Mouse (Mus musculus) spleen, postnatal 14 days (tissue): ENCODE measurements around the gene Acvr2a.
"Not testable (repeated sequence)": the region's sequence is repeated elsewhere in the genome, so short reads cannot be mapped to it uniquely, and the experiment has no call there.

Experiments
- DNase-seq, 2 experiments: peaks; one replicate each; pipeline ENCODE4 v3.0.0; 2021 to 2022; ENCODE audit warnings: low spot score in 2 of 2

The Acvr2a gene

DNA sequence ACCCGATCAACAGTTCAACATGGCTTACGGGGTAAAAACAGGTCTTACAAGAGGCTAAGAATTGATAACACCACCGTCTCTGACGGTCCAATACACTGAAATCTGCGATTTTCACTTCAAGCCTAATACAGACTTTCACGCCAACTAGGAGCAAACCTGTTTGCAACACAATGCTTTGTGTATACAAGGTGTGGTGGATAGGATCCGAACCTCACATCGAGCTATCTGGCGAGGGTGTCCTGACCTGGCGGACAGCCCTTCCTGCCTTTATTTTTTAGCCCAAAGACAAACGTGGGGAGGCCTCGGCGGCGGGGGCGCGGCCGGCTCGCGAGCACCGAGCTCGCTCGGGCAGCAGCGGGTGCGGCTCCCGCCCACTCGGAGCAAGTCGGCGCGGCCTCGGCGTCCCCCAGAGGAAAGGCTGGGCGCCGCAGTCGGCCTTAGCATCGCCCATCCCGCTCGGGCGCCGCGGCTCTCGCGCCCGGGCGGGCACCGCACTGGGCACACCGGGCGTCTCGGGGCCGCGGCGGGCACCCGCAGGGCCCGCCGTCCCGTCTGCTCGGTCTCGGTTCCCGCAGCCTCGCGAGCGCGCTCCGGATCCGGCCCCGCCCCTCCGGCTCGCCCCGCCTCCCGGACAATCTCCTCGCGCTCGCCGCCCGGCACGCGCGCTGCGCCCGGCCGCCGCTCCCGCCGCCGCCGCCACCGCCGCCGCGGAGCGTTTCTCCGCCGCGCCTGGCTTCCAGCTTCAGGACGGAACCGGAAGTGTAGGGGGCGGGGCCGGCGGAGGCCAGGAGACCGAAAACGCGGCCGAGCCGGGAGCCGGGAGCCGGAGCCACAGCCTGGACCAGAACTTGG is at the start of gene Acvr2a:
Gene Acvr2a (plus strand): TSS at position 739 of the 852 bp plus-strand sequence.
- DNase-seq, result peak; percentile 56 to 61

DNA sequence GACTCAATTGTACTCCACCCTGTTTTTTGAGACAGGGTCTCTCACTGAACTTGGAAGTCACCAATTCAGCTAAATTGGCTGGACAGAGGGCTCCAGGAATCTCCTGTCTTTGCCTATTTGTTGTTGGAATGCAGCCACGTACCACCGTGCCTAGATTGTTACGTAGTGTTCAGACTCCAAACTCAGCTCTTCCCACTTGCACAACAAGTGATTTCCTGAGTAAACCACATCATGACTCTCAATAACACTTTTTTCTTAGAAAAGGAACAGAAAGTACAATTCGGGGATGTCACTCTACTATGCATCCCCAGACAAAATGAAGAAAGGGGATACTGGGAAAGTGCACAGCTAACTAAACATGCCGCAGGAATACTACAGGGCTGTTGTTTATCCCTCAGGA is 47.4 kb upstream of the Acvr2a start:
- no peak for DNase-seq

DNA sequence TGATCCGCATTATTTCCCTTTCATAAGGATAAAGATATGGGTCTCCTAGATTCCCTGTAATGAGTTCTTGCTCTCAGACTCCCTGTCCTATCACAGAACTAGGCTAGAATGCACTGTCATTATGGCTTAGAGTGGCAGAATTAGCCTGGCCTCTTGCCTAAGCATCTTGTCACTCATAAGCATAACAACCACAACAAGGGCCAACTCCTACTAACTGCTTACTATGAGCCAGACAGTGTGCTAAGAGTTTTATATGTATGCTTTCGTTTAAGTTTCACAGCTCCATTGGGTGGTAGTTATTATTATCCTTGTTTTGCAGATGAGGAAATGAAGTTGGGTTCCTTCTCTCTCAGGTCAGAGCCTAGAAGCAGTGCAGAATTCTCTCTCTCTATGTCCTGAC is 46.1 kb upstream of the Acvr2a start:
- DNase-seq, result no peak

DNA sequence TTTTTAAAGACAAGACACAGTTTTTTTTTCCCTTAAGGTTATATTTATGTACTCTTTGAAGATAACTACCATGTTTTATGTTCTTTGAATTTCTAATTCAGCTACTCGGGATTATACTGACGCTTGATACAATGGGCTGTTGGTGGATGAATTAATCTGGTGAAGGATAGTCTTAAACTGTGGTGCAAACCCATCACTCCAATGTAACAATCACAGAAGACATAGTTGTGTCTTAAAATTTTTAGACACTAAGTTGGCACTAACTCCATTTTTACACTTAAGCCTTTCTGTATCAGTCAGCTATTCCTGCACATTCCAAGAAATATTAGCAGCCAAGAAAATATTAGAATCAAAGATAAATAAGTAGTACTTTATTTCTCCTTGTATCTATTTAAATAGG is 45.7 kb upstream of the Acvr2a start:
- no peak for DNase-seq

DNA sequence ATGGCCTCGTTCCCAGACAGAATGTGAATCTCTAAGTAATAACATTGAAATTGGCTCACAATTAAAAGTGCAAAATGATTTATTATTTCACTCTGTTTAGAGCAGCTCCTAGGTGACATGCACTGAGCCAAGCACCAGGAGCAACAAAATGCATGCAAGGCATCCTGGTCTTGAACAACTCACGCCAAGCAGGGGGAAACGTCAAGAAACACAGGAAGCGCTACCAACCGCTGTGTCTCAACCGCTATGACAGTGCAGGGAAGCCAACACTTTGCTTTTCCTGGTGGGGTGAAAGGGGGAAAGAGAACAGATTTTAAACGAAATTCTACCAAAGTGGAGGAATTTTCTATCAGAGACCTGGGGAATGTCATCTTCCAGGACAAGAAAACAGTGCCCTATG is 43.8 kb upstream of the Acvr2a start:
- no peak for DNase-seq

DNA sequence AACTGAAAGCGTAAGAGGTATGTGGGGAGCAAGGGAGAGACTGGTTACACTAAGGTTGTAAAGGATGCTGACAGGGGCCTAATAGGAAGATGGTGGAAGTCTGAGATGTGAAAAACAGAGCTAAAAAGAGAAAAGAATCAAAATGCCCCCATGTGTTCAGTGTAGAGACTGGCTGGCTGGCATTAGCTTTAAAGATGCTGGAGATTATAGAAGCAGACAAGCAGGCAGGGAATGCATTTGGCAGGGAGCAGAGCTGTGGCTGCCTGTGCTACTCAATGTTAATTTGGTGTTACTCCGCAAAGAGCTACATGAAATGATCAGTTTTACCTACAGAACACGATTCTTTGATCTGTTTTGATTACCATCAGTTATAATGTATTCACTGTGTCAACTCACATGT is 43.3 kb upstream of the Acvr2a start:
- DNase-seq, result no peak

DNA sequence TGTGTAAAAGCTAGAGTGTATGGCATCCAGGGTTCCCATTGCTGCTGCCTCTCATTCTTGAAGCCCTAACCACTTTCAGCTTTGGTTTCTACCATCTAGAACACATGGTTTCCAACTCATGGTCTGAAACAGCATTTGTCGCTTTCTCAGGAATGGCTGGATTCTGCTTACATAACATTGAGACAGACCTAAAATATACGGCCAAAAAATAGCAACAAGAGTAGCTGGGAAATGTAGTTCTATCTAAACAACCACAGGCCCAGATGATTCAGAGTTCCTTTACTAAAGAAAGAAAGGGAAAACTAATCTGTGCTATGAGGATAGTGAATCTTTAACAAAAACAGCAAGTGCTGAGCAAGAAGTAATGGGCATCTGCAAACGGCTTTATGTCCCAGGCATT is 38.6 kb upstream of the Acvr2a start:
- no peak for DNase-seq

DNA sequence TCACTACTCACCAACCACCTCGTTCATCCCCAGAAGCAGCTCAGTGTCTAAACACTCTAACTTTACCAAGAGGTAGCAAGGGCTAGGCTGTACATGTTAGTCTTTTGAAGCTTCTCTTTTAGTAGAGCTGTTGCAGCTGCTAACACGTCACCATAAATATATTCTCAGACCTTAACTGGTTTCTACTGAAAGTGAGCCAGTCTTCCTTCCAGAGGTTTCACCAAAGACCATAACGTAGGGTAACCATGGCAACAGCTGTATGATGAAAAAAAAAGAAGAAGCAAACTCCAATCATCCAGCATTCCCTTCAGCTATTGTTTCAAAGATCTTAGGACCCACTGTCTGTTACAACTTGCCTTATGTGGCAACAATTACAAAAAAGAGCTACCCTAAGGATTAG is 25.0 kb upstream of the Acvr2a start:
- no peak for DNase-seq

DNA sequence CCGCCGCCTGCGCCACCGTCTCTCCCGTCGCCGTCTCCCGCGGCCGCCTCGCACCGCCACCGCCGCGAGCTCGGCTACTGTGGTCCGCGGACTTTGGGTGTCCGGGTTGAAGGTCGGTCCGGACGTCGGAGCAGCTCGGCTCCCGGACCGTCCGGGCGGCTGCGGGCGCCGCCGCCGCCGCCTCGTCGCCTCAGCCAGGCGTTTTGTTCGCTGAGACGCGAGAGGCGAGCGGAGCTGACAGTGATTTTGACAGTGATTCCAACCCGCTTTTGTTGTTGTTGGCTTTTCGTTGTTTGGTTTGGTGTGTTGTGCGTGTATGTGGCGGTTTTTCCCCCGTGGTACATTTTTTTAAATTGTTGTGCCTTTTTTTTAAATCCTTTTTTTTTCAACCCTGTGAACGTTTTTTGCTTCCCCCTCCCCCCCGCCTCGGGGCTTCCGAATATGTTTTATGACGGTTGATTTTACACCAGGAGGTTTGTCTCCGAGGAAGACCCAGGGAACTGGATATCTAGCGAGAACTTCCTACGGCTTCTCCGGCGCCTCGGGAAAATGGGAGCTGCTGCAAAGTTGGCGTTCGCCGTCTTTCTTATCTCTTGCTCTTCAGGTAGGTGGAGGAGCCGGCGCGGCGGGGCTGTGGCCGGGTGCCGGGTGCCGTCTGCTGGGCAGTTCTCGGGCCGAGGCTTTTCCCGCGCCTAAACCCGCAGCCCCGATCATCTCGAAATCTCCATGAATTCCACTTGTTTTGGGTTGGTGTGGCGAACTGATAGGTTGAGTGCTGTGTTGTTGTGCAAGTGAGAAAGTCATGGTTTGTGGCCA is 522 bp downstream of the Acvr2a start:
- DNase-seq, result peak in 1 of 2 experiments; percentile 7

DNA sequence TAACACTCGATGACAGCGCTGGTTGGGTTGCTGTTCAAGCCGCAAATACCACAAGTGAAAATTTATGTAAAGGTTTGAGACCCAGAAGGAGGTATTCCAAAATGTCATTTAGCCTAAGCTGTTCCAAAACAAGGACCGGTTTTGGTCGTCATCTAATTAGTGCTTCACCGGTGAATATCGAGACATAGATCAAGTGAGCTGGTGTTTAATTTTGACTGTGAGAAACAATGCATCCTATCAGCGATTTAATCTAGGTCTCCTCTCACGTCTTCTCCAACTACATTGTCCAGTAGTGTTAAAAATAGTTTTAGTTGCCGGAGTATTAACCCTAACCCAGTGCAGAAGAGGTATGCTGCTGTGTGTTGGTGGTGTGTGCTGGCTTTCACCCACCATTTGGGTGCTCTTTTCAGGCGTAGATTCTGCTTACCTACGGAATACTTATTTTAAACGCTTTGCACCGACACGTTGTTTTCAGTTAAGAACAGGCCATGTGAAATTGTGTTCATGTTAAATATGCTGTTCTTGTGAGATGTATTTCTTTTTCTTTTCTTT is 1.2 kb downstream of the Acvr2a start:
- DNase-seq, result no peak

DNA sequence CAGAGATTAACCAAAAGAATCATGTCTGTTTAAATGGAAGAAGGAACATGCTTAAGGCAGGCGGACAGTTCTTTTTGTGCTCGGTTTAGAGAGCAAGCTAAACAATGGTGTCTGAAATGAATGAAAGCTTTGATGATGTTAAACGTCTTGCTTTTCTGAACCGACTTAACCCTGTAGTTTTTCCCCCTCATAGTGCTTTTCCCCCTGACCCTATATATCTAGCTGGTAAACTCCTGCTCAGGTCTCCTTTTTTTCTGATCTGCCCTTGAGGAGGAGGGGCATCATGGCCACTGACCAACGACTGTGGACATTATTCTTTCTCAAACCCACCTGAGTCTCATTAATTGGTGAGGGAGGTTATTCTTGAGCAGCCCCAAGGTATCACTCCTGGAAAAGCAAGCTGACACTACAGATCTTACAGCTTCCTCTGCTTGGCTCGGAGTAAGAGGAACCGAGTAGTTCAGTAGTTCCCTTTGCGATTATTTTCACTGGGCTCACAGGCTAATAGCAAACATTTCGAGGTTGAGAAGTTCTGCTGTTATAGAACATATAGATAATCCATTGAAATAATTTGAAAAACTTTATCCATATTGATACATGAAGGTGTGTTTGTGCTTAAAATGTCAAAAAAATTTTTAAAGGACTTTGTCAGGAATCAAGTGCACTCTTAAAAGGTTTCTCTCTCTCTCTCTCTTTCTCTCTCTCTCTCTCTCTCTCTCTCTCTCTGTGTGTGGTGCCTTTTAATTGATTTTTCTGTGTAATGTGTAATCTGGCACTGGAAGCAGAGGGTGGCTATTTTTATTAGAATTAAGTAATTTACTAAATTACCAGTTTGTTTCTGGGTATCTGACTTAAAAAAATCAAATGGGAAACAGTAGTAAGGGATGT is 2.5 kb downstream of the Acvr2a start:
- no peak for DNase-seq

DNA sequence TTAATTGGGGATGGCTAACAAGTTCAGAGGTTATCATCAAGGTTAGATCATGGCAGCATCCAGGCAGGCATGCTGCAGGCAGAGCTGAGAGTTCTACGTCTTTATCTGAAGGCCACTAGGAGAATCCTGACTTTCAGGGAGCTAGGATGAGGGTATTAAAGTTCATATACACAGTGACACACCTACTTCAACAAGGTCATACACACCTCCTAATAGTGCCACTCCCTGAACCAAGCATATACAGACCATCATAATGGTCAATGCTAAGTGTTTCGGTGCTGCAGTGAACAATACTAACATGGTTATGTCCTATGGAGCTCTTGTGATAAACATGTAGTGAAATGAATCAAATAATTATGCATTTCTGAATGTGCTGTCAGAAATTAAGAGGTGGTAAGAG is 12.0 kb downstream of the Acvr2a start:
- DNase-seq, result no peak

DNA sequence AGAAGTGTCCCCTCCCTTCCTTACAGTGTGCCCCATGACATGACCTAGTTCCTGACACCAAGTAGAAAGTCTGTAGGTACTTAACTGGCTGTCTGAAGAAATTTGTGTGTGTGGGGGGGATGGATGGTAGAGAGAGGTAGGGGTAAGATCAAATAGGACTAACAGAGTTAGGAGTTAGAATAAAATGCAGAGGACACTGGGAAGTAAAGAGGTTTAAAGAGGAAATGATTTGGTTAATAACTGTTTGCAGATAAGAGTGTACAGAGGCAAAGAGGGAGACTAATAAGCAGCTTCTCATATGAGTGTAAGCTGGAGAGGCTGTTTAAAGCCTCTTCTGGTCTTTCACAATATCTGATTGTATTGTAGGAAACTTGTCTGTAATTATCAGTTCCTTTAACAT is 12.5 kb downstream of the Acvr2a start:
- DNase-seq, result no peak

DNA sequence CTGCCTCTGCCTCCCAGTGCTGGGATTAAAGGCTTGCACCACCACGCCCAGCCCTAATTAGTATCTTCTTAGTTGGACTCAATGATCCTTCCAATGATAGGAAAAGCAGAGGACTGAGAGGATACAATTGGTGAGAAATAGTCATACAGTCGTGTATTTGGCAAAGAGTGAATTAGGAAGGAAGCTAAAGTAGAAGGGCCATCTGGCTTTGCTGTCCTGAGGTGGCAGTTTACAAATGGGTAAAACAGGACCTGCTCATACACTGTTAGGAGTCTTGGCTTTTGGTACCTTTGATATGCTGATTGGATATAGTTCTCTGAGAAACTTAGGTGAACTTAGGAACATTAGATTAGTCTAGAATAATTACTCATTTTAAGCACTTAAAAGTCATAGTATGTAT is 16.6 kb downstream of the Acvr2a start:
- DNase-seq, result no peak

DNA sequence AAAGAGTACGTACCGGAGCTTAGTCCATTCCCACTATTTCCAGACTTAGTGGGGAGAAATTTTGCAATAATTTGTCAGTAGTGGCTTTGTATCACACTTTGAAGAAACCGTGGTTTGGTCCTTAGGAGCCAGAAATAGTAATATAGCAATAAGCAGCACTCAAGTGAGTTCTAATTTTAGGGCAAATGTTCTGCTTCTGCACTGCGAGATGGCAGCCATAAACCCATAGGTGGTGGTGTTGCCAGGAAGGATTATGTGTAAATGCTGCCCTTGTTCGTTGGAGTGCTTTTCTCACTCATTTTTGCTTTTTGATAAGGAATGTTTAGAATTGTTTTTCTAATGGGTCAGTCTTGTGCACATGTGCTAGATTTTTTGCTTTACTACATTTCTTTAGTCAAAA is 18.4 kb downstream of the Acvr2a start:
- no peak for DNase-seq

DNA sequence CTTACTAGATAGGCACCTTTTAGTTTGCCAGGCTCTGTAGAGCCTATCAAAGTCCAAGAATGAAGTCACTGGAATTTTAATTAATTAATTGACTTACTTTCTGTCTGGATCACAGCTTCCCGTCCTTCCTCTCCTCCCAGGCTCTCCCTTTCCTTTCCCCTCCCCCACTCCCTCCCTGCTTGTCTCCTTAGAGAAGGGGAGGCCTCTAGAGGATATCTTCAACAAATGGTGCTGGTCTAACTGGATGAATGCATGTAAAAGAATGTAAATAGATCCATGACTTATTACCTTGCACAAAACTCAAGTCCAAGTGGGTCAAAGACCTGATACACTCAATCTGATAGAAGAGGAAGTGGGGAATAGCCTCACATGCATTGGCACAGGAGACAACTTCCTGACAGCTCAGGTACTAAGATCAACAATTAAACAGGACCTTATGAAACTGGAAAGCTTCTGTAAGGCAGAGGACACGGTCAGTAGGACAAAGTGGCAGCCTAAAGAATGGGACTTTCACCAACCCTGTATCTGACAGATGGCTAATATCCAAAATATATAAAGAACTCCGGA is 20.1 kb downstream of the Acvr2a start:
- no peak for DNase-seq

DNA sequence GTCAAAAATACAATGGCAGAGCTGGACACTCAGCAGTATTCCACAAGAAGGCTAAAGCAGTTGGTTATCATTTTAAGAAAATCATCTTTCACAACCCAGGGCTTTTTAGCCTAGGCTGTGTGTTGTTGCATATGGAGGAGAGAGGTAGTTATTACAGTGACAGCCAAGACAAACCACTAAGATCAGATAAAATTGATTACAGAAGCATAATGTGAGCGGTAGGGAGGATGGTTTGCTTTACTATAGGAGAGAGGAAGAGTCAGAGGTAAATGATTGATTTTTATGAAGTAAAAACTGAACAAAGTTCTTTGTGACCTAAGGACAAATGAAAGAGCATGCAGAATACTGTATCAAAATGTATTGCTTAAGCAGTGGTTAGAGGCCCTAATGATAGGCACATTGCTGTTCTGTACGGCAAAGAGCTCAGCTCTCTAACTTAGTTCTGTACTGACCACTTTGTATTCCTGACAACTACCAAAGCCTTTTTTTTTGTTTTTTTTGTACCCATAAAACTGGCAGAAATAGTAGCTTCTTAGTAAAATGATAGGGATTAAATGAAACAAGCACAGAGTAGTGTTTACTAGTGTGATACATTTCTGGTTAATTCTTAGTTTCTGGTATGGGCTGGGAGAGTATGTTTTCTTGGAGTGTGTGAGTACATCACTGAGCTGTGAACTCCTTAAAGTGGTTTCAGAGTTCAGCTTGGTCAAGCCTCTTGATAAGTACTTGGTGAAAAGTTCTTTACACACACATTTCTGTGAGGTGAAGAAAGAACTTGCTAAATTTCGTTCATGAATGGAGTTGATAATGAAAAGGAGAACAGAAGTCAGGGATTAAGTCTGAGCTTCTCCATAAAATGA is 27.9 kb downstream of the Acvr2a start:
- no peak for DNase-seq

DNA sequence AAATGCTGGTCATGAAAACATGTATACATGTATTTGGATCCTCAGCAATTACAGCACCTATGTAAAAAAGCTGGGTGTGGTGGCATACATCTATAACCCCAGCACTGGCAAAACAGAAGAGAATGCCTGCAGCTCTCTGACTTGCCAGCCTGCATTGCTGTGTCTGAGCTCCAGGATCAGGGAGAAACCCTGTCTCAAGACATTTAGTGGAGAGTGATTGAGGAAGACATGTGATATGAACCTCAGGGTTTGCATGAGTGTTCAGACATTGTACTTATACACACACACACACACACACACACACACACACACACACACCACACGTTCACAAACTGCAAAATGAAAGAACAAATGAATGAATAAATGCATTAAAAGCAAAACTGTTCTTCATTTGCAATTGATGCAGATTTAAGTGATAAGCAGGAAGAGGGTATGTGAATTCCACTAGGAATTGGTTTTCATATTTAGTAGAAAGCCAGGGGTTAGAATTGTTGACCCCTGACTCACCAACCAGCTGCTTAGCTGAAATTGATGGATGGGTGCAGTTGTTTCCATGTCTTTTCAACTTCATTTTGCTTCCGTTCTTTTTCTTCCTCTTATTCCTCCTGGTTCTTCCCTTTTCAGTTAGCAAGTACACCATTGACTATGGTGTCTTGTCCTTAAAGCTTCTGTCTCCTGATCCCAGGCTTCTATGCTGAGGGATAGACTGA is 32.9 kb downstream of the Acvr2a start:
- DNase-seq, result no peak

DNA sequence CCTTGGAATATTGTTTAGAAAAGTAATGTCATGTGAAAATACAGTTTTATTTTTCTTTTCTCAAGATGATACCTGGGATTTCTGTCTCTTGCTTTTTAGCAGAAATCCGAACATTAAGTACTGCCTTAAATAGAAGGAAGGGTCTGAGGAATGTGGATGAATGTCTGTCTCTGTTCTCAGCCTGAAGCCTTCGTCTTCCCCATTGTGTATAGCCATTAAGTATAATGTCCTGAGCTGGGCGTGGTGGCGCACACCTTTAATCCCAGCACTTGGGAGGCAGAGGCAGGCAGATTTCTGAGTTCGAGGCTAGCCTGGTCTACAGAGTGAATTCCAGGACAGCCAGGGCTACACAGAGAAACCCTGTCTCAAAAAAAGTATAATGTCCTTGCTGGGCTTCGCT is 51.7 kb downstream of the Acvr2a start:
- not testable (repeated sequence) for DNase-seq
